Mouse (Mus musculus): ENCODE data around the gene Trmt44. TPM values are rescaled to one million over a fixed set of nuclear protein-coding genes. Genes with fewer than 3 reads are reported as not detected.

Gene Trmt44
- polyA plus RNA-seq, 1 experiment from 2014 or later: 5.3 TPM

DNA sequence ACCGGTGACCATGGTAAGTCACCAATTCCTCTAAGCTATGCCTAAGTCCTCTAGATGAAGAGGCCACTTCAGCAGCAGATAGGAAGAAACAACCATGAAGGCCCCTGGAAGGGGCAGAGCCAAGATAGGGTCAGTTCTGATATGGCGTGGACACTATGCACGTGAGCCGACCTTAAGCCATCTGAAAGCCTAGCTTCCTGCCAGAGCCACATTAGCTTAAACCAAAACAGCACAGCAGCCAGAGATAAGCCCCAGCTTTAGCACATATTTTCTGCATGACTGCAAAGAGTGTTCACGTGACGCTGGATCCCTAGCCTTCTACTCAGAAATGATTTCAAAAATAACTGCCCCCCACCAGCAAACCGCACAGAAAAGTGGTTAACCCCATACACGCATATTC lies 15.4 kb downstream of the Trmt44 start:
- Histone ChIP-seq H3K36me3 (ENCODE audit: control insufficient read depth, insufficient read depth) (peaks cover 33% of the 10 kb centered on the region), H3K4me2 (ENCODE audit: low read depth, low read length) (peak overlapping the region; percentile 23), H3K9ac (ENCODE audit: low read length) (no peak overlapping the region), H3K27me3 (ENCODE audit: control insufficient read depth, insufficient read depth, low read length) (no peaks in the 10 kb centered on the region), H3K9me3 (replicated peaks; ENCODE audit: control insufficient read depth, low read length) (no peaks in the 10 kb centered on the region), H3K27ac (ENCODE audit: low read length) (peak overlapping the region; percentile 94), H3K4me1 (ENCODE audit: control insufficient read depth, insufficient read depth, low read length) (peaks cover 44% of the 10 kb centered on the region), H3K4me3 (ENCODE audit: low read length) (no peak overlapping the region)
- peak; percentile 91 for ATAC-seq (replicated peaks; ENCODE audit: extremely low read depth, insufficient read depth, low FRiP score)
- WGBS: 23% methylated on average over 8 of the region's 8 CpGs

DNA sequence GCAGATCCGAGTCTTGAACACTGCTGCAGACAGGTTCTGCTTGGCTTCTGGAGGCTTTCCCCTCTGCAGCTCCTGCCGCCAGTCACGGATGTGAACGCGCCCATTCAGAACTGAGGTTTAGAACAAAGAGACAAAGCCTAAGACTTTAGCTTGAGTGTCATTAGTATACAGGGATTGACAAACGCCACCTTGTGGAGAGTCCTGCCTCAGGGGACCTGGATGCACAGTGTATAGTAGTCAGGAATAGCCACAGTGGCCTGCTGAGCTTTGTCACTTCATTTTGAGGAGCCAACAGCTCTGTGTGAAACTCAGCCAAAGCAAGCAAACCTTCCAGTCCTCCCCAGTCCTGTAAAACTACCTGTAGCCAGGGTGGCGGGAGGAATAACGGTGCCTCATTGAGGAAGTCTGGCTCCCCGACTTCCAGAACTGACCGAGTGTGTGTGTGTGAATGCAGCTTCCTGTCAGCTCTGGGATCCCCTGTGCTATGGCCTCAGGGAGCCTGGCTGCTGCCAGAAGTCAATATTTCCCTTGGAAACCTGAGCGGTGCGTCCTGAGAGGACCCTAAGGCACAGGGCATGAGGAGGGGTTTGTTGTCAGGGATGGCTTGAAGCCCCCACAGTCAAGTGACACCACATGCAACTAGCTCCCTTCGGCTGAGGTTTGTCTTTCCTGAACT lies 16.8 kb downstream of the Trmt44 start:
- Histone ChIP-seq H3K9me3 (replicated peaks; ENCODE audit: control insufficient read depth, low read length) (no peaks in the 10 kb centered on the region), H3K4me1 (ENCODE audit: control insufficient read depth, insufficient read depth, low read length) (peaks cover 43% of the 10 kb centered on the region), H3K27ac (ENCODE audit: low read length) (peak overlapping the region; percentile 94; the same call in 1 of the 2 replicates), H3K36me3 (ENCODE audit: control insufficient read depth, insufficient read depth) (peaks cover 22% of the 10 kb centered on the region), H3K27me3 (ENCODE audit: control insufficient read depth, insufficient read depth, low read length) (no peaks in the 10 kb centered on the region), H3K4me3 (ENCODE audit: low read length) (no peak overlapping the region), H3K9ac (ENCODE audit: low read length) (no peak overlapping the region), H3K4me2 (ENCODE audit: low read depth, low read length) (no peak overlapping the region)
- ATAC-seq (replicated peaks; ENCODE audit: extremely low read depth, insufficient read depth, low FRiP score): 0 out of 2 replicates have a peak, but pooled peaks have one; percentile 6
- WGBS: 72% methylated on average over 13 of the region's 13 CpGs

DNA sequence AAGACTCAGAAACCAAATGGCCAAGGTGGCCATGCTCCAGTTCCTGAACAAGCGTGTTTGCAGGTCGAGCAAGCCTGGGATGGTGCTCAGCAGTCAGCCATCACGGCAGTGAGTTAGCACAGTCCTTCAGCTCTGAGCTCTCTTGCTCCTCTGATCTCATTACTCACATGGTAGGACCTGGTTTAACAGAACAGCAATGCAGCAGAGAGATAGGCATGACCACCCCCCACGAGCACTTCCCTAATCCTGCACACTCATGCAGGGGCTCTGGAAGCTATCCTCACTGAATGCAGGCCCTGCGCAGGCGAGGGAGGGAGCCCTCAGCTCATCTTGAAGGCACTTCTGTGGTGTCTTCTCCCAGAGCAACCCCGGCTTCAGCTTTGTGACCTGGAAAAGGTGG lies 18.5 kb downstream of the Trmt44 start:
- Histone ChIP-seq H3K27me3 (ENCODE audit: control insufficient read depth, insufficient read depth, low read length) (no peaks in the 10 kb centered on the region), H3K4me1 (ENCODE audit: control insufficient read depth, insufficient read depth, low read length) (peaks cover 29% of the 10 kb centered on the region), H3K9me3 (replicated peaks; ENCODE audit: control insufficient read depth, low read length) (no peaks in the 10 kb centered on the region), H3K36me3 (ENCODE audit: control insufficient read depth, insufficient read depth) (peaks cover 16% of the 10 kb centered on the region), H3K4me3 (ENCODE audit: low read length) (no peak overlapping the region), H3K4me2 (ENCODE audit: low read depth, low read length) (no peak overlapping the region), H3K27ac (ENCODE audit: low read length) (no peak overlapping the region), H3K9ac (ENCODE audit: low read length) (no peak overlapping the region)
- no peak for ATAC-seq (replicated peaks; ENCODE audit: extremely low read depth, insufficient read depth, low FRiP score)
- WGBS: 85% methylated on average over 7 of the region's 7 CpGs

DNA sequence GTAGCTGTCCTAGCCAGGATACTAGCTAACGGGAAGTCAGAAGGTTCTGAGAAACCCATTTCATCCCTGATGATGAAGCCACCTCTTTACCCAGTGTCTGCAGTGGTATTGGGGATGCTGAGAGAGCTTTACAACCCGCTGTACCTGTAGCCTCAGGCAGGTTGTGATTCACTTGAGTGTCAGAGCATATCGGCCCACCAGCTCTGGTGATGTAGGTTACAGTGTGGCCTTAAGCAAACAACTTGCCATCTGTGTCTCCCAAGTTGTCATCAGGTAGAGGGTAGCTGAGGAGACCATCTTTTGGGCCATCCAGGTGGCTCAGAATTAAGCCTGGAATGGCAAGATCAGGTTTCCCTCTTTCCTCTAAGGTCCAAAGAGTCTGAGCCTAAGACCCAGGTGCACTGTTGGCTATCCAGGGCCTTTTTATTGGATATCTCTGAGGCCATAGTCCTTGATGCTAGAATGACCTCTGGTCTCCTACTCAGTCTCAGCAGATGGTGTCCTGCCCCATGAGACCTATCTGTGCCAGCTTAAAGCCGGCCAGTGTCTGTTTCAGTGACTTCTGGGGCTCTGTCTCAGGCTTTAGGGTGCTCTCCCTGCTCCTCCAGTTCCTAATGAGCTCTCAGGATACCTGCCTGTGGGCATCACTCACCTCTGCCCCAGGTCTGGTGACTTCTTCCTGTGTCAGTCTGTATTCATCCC lies 21.9 kb downstream of the Trmt44 start:
- ATAC-seq (replicated peaks; ENCODE audit: extremely low read depth, insufficient read depth, low FRiP score): no peak
- no peak overlapping the region for H3K4me2 ChIP-seq (ENCODE audit: low read depth, low read length)
- WGBS: 71% methylated on average over 4 of the region's 4 CpGs
- no peak overlapping the region for H3K9ac ChIP-seq (ENCODE audit: low read length)
- no peaks in the 10 kb centered on the region for H3K9me3 ChIP-seq (replicated peaks; ENCODE audit: control insufficient read depth, low read length)
- no peak overlapping the region for H3K4me3 ChIP-seq (ENCODE audit: low read length)
- no peak overlapping the region for H3K27ac ChIP-seq (ENCODE audit: low read length)
- peaks cover 11% of the 10 kb centered on the region for H3K36me3 ChIP-seq (ENCODE audit: control insufficient read depth, insufficient read depth)
- no peaks in the 10 kb centered on the region for H3K27me3 ChIP-seq (ENCODE audit: control insufficient read depth, insufficient read depth, low read length)
- H3K4me1 ChIP-seq (ENCODE audit: control insufficient read depth, insufficient read depth, low read length): peaks cover 6% of the 10 kb centered on the region

DNA sequence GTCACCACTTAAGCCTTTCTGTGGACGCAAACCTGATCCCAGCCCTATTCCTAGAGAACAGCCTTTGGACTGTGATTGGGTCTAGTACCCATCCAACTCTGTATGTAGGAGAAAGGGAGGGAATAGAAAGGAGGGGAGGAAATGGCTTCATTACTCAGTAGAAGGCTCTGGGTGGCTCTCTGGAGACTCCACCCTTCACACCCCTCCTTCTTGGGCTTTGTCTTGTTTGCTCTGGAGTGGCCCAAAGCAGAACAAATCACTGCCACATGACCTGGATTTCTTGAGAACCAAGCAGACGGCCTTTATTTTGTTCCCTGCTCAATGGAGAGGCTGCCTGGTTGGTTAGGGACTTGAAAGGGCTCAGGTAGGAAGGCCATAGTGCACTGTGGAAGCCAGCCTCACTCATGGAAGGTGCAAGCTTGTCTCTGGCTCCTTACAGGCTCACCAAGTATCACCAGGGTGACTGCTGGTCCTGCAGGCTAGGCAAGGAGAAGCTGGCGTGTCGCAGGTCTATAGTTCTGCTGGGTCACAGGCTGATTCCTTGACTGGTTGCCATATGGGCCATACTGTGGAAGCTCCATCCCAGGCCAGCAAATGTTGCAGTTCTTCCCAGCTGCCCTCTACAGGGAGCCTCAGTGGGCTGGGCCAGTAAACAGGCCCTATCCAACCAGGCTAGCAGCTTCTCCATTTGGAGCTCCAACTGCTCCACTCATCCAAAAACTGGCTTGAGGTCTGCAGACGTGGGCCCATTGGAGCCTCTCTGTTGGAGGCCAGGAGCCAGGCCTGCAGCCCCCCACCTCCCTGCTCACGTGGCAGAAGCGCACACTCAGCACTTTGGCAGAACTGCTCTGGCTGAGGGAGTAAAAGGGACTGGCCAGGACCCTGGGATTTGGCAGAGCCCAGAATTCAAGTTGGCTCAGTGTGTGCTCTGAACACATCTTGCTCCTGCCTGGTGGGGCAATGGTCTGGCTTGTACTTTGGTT lies 22.7 kb downstream of the Trmt44 start:
- Histone ChIP-seq H3K4me2 (ENCODE audit: low read depth, low read length) (no peak overlapping the region), H3K9me3 (replicated peaks; ENCODE audit: control insufficient read depth, low read length) (no peaks in the 10 kb centered on the region), H3K36me3 (ENCODE audit: control insufficient read depth, insufficient read depth) (peaks cover 6% of the 10 kb centered on the region), H3K4me3 (ENCODE audit: low read length) (no peak overlapping the region), H3K27ac (ENCODE audit: low read length) (no peak overlapping the region), H3K4me1 (ENCODE audit: control insufficient read depth, insufficient read depth, low read length) (no peaks in the 10 kb centered on the region; the same call in 1 of the 2 replicates), H3K9ac (ENCODE audit: low read length) (no peak overlapping the region), H3K27me3 (ENCODE audit: control insufficient read depth, insufficient read depth, low read length) (no peaks in the 10 kb centered on the region)
- ATAC-seq (replicated peaks; ENCODE audit: extremely low read depth, insufficient read depth, low FRiP score): 0 out of 2 replicates have a peak, but pooled peaks have one; percentile 14
- WGBS: 38% methylated on average over 7 of the region's 7 CpGs

DNA sequence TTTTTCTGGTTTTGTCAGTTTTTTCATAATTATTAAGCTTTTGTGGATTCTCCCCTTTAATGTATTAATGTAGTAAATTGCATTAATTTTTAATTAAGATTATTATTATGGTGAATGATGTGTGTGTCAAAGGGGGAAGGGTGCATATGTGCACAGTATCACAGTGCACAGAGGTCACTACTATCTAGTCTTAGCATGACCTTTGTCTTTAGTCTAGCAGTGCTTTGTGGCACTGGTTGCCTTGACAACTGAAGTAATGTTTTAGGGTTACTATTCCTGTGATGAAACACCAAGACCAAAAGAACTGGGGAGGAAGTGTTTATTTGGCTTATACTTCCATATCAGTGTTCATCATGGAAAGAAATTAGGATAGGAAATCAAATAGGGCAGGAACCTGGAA lies 28.7 kb downstream of the Trmt44 start:
- Histone ChIP-seq H3K4me3 (ENCODE audit: low read length) (no peak overlapping the region), H3K27ac (ENCODE audit: low read length) (no peak overlapping the region), H3K36me3 (ENCODE audit: control insufficient read depth, insufficient read depth) (no peaks in the 10 kb centered on the region), H3K27me3 (ENCODE audit: control insufficient read depth, insufficient read depth, low read length) (no peaks in the 10 kb centered on the region), H3K9me3 (replicated peaks; ENCODE audit: control insufficient read depth, low read length) (no peaks in the 10 kb centered on the region), H3K4me1 (ENCODE audit: control insufficient read depth, insufficient read depth, low read length) (no peaks in the 10 kb centered on the region), H3K9ac (ENCODE audit: low read length) (no peak overlapping the region), H3K4me2 (ENCODE audit: low read depth, low read length) (no peak overlapping the region)
- ATAC-seq (replicated peaks; ENCODE audit: extremely low read depth, insufficient read depth, low FRiP score): no peak

DNA sequence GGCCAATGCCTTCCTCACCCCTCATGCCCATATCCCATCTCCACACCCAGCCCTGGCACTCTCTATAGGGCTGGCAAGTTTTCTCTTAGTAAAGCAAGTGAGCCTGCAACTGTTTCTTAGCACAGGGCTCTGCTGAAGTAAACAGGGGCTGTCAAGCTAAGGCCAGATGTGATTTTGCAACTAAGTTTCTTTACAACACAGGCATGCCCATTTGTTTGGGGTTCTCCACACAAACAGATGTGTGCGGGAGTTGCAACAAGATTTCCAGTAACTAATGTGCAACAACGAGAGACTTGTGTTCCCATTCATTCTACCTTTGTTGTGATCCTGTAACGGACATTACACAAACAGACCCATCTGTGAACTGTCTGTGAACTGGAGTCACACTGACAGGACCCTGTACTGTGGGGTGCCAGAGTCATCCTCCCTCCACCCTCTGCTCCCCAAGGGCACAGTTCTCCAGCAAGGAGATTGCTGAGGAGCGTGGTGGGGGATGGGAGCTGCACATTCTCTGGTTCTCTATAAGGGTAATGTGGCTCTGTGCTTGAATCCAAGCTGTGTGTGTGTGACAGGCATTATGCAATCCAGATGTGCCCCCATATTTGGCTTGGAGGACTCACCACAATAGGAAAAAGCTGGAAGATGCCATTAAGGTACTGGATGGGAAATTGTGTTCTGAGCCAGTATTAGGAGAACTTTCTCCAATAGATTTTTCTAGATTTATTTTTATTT lies 33.6 kb downstream of the Trmt44 start:
- no peaks in the 10 kb centered on the region for H3K9me3 ChIP-seq (replicated peaks; ENCODE audit: control insufficient read depth, low read length)
- H3K4me3 ChIP-seq (ENCODE audit: low read length): no peak overlapping the region
- ATAC-seq (replicated peaks; ENCODE audit: extremely low read depth, insufficient read depth, low FRiP score): no peak
- H3K27me3 ChIP-seq (ENCODE audit: control insufficient read depth, insufficient read depth, low read length): no peaks in the 10 kb centered on the region
- no peak overlapping the region for H3K27ac ChIP-seq (ENCODE audit: low read length)
- H3K4me1 ChIP-seq (ENCODE audit: control insufficient read depth, insufficient read depth, low read length): no peaks in the 10 kb centered on the region
- H3K4me2 ChIP-seq (ENCODE audit: low read depth, low read length): no peak overlapping the region
- no peak overlapping the region for H3K9ac ChIP-seq (ENCODE audit: low read length)
- H3K36me3 ChIP-seq (ENCODE audit: control insufficient read depth, insufficient read depth): no peaks in the 10 kb centered on the region
- WGBS: 67% methylated on average over 4 of the region's 4 CpGs

DNA sequence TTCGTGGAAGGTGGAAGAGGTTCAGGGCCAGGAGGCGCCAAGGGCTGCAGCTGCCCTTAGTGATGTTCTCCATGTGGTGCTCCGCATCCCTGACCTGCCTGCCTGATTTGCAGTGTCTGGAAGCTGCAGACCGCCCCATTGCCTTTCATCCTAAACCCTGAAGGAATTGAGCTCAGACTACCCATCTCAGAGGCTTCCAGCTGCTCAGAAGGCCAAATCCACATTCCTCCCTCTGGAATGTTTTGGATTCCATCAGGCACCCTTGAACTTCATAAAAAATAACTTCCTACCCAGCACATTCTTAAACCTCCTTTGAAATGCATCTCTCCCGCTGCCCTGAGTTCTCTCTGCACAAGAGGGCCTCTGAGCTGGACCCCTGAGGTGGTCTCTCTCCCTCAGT lies 34.3 kb downstream of the Trmt44 start:
- ATAC-seq (replicated peaks; ENCODE audit: extremely low read depth, insufficient read depth, low FRiP score): no peak
- H3K4me3 ChIP-seq (ENCODE audit: low read length): no peak overlapping the region
- WGBS: 46% methylated on average over 5 of the region's 5 CpGs

More for the DNA sequence above, 34.3 kb downstream of the Trmt44 start:
- H3K9me3 ChIP-seq (replicated peaks; ENCODE audit: control insufficient read depth, low read length): no peaks in the 10 kb centered on the region
- no peak overlapping the region for H3K4me2 ChIP-seq (ENCODE audit: low read depth, low read length)
- no peaks in the 10 kb centered on the region for H3K4me1 ChIP-seq (ENCODE audit: control insufficient read depth, insufficient read depth, low read length)
- no peaks in the 10 kb centered on the region for H3K36me3 ChIP-seq (ENCODE audit: control insufficient read depth, insufficient read depth)
- no peak overlapping the region for H3K9ac ChIP-seq (ENCODE audit: low read length)
- no peaks in the 10 kb centered on the region for H3K27me3 ChIP-seq (ENCODE audit: control insufficient read depth, insufficient read depth, low read length)
- H3K27ac ChIP-seq (ENCODE audit: low read length): no peak overlapping the region

All from heart, embryonic 16.5 days (tissue).